Mouse (Mus musculus) olfactory bulb, adult 2 months (tissue): ENCODE measurements around the gene Lrrc31.

Experiments used
- CTCF ChIP-seq: fragments of 200-500 bp; IDR thresholded peaks from 2 replicates; pipeline ENCODE4 v1.5.1; 2012; ENCODE audit warnings: low read depth, mild to moderate bottlenecking, low read length, moderate library complexity; ENCODE audit not compliant: insufficient read depth
- POLR2A ChIP-seq: fragments of 200-500 bp; IDR thresholded peaks from 2 replicates; pipeline ENCODE4 v1.6.1; 2012; ENCODE audit warnings: mild to moderate bottlenecking, low read depth, low read length, moderate library complexity; ENCODE audit not compliant: insufficient read depth

GRCm38 (mm10) chr3:30742891-30743290 is 43.2 kb upstream of the Lrrc31 start:
- no peak for TF ChIP-seq POLR2A
- TF ChIP-seq CTCF = no peak
